Mouse (Mus musculus) embryonic facial prominence, embryonic 10.5 days (tissue): Measurements from ENCODE around the gene Fam217a. TPM values are rescaled to one million over a fixed set of nuclear protein-coding genes. Genes with fewer than 3 reads are reported as not detected.
A peak's percentile ranks its signal among the peaks of the same experiment; 100 is the strongest.
"Not testable (repeated sequence)": the region's sequence is repeated elsewhere in the genome, so short reads cannot be mapped to it uniquely, and the experiment has no call there.

ENCODE experiments used
- DNase-seq: peaks from one replicate; pipeline ENCODE4 v3.0.0-alpha.2; 2017; ENCODE audit warnings: low spot score
- H3K27ac ChIP-seq: fragments of 300-500 bp; sonication (generic); replicated peaks from 2 replicates; pipeline ENCODE4 v1.5.1; 2016; ENCODE audit warnings: mild to moderate bottlenecking
- H3K27me3 ChIP-seq: fragments of 300-500 bp; sonication (generic); replicated peaks from 2 replicates; pipeline ENCODE4 v1.6.1; 2016; ENCODE audit warnings: low read depth, mild to moderate bottlenecking; ENCODE audit not compliant: poor library complexity, severe bottlenecking
- H3K36me3 ChIP-seq: fragments of 300-500 bp; sonication (generic); replicated peaks from 2 replicates; pipeline ENCODE4 v1.6.1; 2016; ENCODE audit warnings: mild to moderate bottlenecking, moderate library complexity
- H3K4me1 ChIP-seq: fragments of 300-500 bp; sonication (generic); 2 replicates; pipeline ENCODE4 v1.6.1; 2016
- H3K4me3 ChIP-seq: fragments of 300-500 bp; sonication (generic); 2 replicates; pipeline ENCODE4 v1.5.1; 2016; ENCODE audit warnings: mild to moderate bottlenecking, moderate library complexity
- H3K9me3 ChIP-seq: fragments of 300-500 bp; sonication (generic); 2 replicates; pipeline ENCODE4 v1.6.1; 2016; ENCODE audit warnings: mild to moderate bottlenecking
- WGBS: fragments of 180-500 bp; shearing (Covaris S2); methylation state at CpG from one replicate; pipeline ENCODE4 v1.1.7; 2016; 5-methylcytosine and 5-hydroxymethylcytosine counted together
- polyA plus RNA-seq: library from polyadenylated mRNA; unstranded; fragments of >200 nt; fragmentation: Nextera tagmentation; extraction: Ambion mirVana; gene quantifications from 2 replicates; pipeline ENCODE4 v1.2.1, GENCODE M21; 2016

Fam217a gene
- polyA plus RNA-seq, 1 experiment from 2014 or later, result 0.82 TPM

GRCm38 (mm10) chr13:34942370-34942769 lies 18.3 kb upstream of the Fam217a start:
- Histone ChIP-seq H3K36me3 (no peaks in the 10 kb centered on the region), H3K4me3 (no peak overlapping the region), H3K4me1 (no peaks in the 10 kb centered on the region), H3K9me3 (no peaks in the 10 kb centered on the region), H3K27ac (no peak overlapping the region), H3K27me3 (no peaks in the 10 kb centered on the region)
- no peak for DNase-seq

DNA sequence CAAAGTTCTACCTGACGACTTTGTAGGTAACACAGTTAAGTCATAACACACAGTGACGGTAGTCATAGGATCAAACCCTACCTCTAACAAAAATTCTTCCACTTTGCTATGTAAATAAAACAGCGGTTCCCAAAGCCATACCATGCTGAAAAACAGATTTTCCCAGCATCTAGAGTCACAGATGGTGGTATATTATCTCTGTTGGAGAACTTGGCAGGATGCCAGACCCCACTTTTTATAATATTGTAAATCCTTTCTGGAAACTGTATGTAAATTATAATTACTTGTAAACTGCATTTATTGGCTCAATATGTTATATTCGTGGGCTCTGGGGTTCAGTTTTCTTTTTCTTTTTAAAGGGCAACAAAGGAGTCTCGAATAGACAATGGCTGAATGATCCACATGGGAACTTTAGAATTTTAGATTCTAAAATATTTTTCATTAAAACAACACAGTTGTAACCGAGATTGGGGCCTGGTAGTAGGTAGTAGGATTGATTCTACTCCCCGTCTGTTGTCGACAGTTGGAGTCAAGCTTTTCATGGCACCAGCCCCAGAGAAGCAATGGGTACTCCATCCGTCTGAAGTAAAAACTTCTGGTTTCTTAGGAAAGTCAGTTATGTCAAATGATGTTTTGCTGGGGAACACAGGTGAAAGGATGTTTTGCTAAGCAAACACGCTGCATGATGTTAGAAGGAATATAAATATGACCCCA lies 11.0 kb upstream of the Fam217a start:
- WGBS, result 86% methylated on average over 10 of the region's 10 CpGs
- Histone ChIP-seq H3K27ac (no peak overlapping the region), H3K27me3 (no peaks in the 10 kb centered on the region), H3K4me3 (no peak overlapping the region), H3K4me1 (no peaks in the 10 kb centered on the region), H3K9me3 (no peaks in the 10 kb centered on the region), H3K36me3 (no peaks in the 10 kb centered on the region)
- no peak for DNase-seq

DNA sequence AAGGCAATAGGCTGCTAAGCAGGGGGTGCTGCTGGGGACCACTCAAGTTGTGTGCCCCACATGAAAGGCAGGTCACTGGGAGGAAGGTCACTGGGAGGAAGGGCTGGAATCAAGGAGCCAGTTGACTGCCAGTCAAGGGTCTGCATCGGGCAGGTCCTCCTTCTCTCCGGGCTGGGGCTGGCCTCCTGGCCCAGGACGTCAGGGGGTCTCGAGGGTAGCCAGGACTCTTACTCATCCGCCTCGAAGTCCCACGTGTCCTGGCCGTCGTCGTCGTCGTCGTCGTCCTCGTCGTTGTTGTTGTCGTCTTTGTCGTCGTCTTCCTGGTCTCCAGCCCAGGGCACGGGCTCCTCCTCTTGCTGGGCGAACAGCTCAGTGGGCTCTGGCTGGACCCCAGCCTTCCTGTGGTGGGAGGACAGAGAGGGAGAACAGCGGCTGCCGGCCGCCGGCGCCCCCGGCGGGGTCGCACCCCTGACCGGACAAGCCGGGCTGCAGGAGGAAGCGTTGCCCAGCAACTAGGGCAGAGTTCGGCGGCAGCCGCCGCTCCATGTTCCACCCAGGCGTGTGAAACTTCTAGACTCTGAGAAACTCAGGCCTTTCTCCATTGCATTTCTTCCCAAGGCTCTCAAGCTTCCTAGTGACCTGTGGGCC lies 7.5 kb downstream of the Fam217a start:
- 45% methylated on average over 37 of the region's 37 CpGs for WGBS
- no peaks in the 10 kb centered on the region for H3K36me3 ChIP-seq
- H3K9me3 ChIP-seq, result no peaks in the 10 kb centered on the region
- peak; percentile 62 for DNase-seq
- no peaks in the 10 kb centered on the region for H3K27me3 ChIP-seq
- peaks cover 15% of the 10 kb centered on the region for H3K4me1 ChIP-seq
- H3K4me3 ChIP-seq, result peak overlapping the region; percentile 46
- peak overlapping the region; percentile 73 for H3K27ac ChIP-seq

GRCm38 (mm10) chr13:34914614-34915013 lies 9.5 kb downstream of the Fam217a start:
- Histone ChIP-seq H3K9me3 (no peaks in the 10 kb centered on the region), H3K4me3 (no peak overlapping the region), H3K27ac (no peak overlapping the region), H3K36me3 (no peaks in the 10 kb centered on the region), H3K27me3 (no peaks in the 10 kb centered on the region), H3K4me1 (peaks cover 12% of the 10 kb centered on the region)
- 87% methylated on average over 9 of the region's 9 CpGs for WGBS
- no peak for DNase-seq

DNA sequence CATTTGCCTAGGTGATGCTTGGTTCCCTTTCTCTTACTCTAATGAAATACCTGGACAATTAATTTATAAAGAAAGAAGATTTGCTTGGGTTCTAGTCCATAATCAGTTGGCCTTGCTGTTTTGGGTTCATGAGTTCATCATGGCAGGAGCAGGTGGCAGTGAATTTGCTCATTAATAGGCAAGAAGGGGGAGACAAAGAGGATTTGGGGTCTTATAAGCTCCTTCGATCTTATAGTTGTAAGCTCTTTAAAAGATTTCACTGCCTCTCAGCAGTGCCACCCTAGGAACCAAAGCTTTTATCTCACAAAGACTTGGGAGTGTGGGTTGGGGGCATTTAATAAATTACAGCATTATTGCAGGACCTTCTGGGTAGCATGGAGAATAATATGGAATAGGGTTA lies 31.2 kb downstream of the Fam217a start:
- WGBS, result 90% methylated on average over 1 of the region's 1 CpGs
- Histone ChIP-seq H3K9me3 (no peaks in the 10 kb centered on the region), H3K27me3 (no peaks in the 10 kb centered on the region), H3K4me1 (no peaks in the 10 kb centered on the region), H3K4me3 (no peak overlapping the region), H3K36me3 (peaks cover 100% of the 10 kb centered on the region), H3K27ac (no peak overlapping the region)
- no peak for DNase-seq

DNA sequence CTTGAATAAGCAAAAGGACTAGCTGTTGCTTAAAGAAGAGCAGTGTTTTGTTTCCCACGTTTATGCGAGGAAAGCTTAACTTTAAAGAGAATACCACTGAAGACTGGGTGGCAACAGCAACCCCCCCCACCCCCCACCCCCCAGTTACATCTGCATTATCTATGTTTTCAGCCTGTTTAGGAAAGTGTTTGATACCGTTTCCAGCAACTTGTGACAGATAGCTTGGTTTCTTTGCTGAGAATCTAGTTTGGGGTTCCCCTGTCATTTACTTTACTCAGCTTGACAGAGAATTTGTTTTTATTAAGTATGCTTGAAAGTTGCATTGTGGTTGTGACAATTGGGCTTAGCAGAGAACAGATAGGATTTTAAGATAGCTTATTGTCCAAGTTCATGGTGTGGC lies 47.6 kb downstream of the Fam217a start:
- DNase-seq, result no peak
- H3K27me3 ChIP-seq, result no peaks in the 10 kb centered on the region
- H3K36me3 ChIP-seq, result peaks cover 18% of the 10 kb centered on the region
- peaks cover 24% of the 10 kb centered on the region for H3K4me1 ChIP-seq
- no peaks in the 10 kb centered on the region for H3K9me3 ChIP-seq
- 17% methylated on average over 3 of the region's 3 CpGs for WGBS
- H3K27ac ChIP-seq, result peak overlapping the region; percentile 98
- peak overlapping the region; percentile 94 for H3K4me3 ChIP-seq

GRCm38 (mm10) chr13:34875741-34876445 lies 48.2 kb downstream of the Fam217a start:
- peak; percentile 76 for DNase-seq
- Histone ChIP-seq H3K4me3 (peak overlapping the region; percentile 94), H3K9me3 (no peaks in the 10 kb centered on the region), H3K27me3 (no peaks in the 10 kb centered on the region), H3K4me1 (peaks cover 24% of the 10 kb centered on the region), H3K27ac (peak overlapping the region; percentile 98), H3K36me3 (peaks cover 12% of the 10 kb centered on the region)
- WGBS, result under 1% methylated on average over 50 of the region's 50 CpGs

DNA sequence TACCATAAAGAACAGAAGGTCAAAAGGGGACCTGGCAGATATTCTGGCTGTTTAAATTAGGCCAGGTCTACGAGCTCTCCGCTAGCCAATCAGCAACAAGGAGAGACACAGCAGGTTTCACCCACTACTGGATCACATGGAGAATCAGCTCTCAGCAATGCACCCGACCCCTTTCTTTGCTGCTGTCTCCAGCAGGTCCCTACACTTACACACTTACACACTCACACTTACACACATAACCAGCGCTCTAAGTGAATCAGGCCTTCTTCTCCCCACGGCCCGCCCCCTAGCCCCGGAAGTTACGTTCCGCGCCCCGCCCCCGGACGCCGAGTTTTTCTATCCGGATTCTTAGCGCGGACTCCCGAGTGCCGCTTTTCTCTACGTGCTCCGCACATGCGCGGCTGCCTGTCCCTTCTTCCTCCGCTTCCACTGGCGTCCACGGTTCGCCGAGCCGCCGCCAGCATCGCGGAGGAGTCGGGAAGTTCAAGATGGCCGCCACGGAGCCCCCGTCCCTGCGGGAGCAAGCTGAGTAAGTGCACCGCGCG lies 48.9 kb downstream of the Fam217a start, which contains the start of gene Prpf4b:
Gene Prpf4b (plus strand): TSS at position 137 of the 545 bp plus-strand sequence.
- peak within 1 kb of the TSS; percentile 98 for H3K27ac ChIP-seq
- H3K4me3 ChIP-seq, result peak within 1 kb of the TSS; percentile 94
- WGBS, result 1% methylated on average over 40 of the region's 40 CpGs
- no peaks in the 10 kb centered on the region for H3K9me3 ChIP-seq
- H3K4me1 ChIP-seq, result peaks cover 24% of the 10 kb centered on the region
- no peaks in the 10 kb centered on the region for H3K27me3 ChIP-seq
- peaks cover 9% of the 10 kb centered on the region for H3K36me3 ChIP-seq
- DNase-seq, result peak; percentile 94

- Histone ChIP-seq H3K4me3 (peak overlapping the region; percentile 94), H3K27ac (peak overlapping the region; percentile 98), H3K4me1 (peaks cover 24% of the 10 kb centered on the region)
- WGBS, result 25% methylated on average over 13 of the region's 13 CpGs
- DNase-seq, result peak; percentile 10
- not testable (repeated sequence) for H3K9me3 ChIP-seq, H3K36me3 ChIP-seq, H3K27me3 ChIP-seq
Measured at GRCm38 (mm10) chr13:34874736-34875135, 49.4 kb downstream of the Fam217a start.

DNA sequence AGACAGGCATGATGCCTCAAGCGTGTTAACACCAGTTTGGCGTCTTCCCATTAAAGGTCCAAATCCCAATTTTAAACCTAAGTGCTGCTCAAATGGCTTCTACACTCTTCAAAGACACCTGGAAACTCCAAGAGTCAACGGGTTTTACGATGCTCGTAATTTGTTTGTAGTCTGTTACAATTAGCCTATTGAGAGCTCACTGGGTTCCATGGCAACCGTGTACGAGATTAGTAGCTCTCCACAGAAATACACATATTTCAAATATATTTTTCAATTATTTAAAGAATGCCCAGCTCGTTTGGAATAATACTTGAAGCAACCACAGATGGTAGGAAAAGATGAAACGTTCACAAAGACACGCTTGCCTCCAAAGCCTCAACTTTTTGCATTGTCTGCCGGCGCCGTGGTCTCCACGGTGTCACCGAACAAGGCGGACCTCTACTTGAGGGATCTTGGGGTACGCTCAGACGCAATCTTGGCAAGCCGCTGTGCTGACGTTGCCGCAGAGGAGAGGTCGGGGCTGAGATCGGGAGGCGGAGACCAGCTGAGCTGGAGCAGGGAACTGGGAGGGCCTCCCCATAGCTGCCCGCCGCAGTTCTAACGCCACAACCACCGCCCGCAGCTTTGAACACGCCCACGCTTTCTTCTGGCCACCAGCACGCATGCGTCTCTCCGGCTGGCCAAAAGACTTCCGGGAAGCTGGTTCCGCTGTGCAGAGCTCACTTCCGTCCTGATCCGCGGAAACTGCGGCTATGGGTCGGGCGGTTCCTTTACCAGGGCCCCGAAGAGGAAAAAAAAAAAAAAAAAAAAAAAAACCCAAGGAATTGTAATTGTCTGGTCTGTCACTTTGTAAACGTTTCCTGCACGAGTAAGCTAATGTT lies 50.1 kb downstream of the Fam217a start:
- WGBS, result 4% methylated on average over 45 of the region's 45 CpGs
- Histone ChIP-seq H3K36me3 (peaks cover 2% of the 10 kb centered on the region), H3K4me1 (peaks cover 24% of the 10 kb centered on the region), H3K9me3 (no peaks in the 10 kb centered on the region), H3K4me3 (peak overlapping the region; percentile 94), H3K27ac (peak overlapping the region; percentile 98), H3K27me3 (no peaks in the 10 kb centered on the region)
- DNase-seq, result peak; percentile 95

DNA sequence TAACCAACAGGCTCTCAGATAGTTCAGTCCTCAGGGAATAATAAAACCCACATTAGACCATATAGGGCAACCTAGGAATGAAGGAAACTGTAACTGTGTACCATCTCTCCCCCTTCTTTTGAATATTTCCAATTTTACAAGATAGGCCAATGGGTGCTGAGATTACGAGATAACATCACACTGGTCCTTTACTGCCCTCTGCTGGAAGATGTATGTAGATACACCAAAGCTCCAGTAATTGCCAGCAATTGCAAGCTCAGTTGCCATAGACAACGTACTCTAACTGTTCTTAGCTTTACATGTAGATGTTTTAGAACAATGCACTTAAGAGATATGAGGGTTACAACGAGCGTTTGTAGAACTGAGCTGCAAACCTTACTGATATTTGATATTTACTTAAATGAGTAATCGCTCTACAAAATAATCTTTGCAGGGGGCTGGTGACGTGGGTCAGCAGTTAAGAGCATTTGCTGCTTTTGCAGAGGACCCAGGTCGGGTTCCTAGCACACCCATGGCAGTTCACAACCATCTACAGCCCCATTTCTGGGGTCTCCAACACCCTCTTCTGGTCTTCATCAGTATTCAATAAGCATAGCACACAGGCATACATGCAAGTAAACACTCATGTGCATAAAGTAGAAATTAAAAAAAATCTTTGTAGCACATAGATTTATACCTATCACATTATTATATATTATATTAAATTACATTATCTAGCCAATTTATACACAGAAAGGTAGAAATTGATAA lies 59.5 kb downstream of the Fam217a start:
- no peak overlapping the region for H3K27ac ChIP-seq
- DNase-seq, result peak; percentile 21
- no peak overlapping the region for H3K4me3 ChIP-seq
- 49% methylated on average over 7 of the region's 7 CpGs for WGBS
- H3K27me3 ChIP-seq, result no peaks in the 10 kb centered on the region
- H3K36me3 ChIP-seq, result no peaks in the 10 kb centered on the region
- no peaks in the 10 kb centered on the region for H3K4me1 ChIP-seq
- H3K9me3 ChIP-seq, result no peaks in the 10 kb centered on the region
